Mouse (Mus musculus): ENCODE data around the gene Rrp1b. TPM values are rescaled to one million over a fixed set of nuclear protein-coding genes. Genes with fewer than 3 reads are reported as not detected.

Gene Rrp1b
- total and polyA plus RNA-seq, 3 experiments: 78.6 to 84.1 TPM; not detected in 1

DNA sequence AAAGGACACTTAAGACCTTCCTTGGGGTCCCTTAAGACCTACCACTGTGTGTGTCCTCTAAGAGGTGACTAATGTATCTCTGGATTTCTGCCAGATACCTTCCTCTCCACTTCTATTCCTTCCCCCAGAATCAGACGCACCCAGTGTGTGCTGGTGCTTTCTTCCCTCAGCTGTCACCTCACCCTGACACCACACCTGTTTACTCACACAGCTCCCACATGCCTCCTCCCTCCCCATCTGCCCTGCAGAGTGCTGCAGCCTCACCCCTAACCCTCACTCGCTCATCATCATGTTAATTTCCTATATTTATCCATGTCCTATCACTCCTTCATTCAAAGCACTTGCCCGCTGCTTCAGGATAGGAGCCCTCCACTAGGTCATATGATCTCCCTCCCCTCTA is 23.6 kb upstream of the Rrp1b start:
- peaks cover 0 to 3% of the 10 kb centered on the region in 2 experiments for H3K27me3 ChIP-seq (ENCODE audit: control insufficient read depth in 1 of 2, insufficient read depth in 2 of 2, low read length in 2 of 2)
- no peaks in the 10 kb centered on the region for H3K9me3 ChIP-seq (replicated peaks; ENCODE audit: insufficient read depth, low read length)
- H3K4me3 ChIP-seq (ENCODE audit: control insufficient read depth in 1 of 2, insufficient read depth in 1 of 2, low read depth in 2 of 2, low read length in 2 of 2): no peak overlapping the region
- no peak overlapping the region for H3K9ac ChIP-seq (ENCODE audit: control insufficient read depth, low read depth, low read length, poor library complexity, severe bottlenecking)
- TF ChIP-seq ZMIZ1 (IDR thresholded peaks at IDR 0.05; ENCODE audit: low read depth, low read length): no peak
- TF ChIP-seq ZC3H11A (IDR thresholded peaks at IDR 0.05; ENCODE audit: low read depth, low read length): no peak
- no peak for TF ChIP-seq USF1 (IDR thresholded peaks at IDR 0.05; ENCODE audit: low read depth, low read length)
- TF ChIP-seq POLR2AphosphoS5 (IDR thresholded peaks at IDR 0.05; ENCODE audit: borderline replicate concordance, low read depth, low read length): no peak
- no peak for TF ChIP-seq SMC3 (IDR thresholded peaks at IDR 0.05; ENCODE audit: low read depth, low read length)
- H3K27ac ChIP-seq (ENCODE audit: control insufficient read depth, low read depth, low read length): no peak overlapping the region
- no peaks in the 10 kb centered on the region for H3K79me2 ChIP-seq (ENCODE audit: control insufficient read depth, insufficient read depth, low read length, poor library complexity)
- H3K4me1 ChIP-seq (ENCODE audit: control insufficient read depth in 1 of 2, insufficient read depth in 2 of 2, low read length in 2 of 2): no peaks in the 10 kb centered on the region
- no peak for DNase-seq (ENCODE audit: low read depth, low spot score)
- H3K36me3 ChIP-seq (ENCODE audit: control insufficient read depth in 1 of 2, insufficient read depth in 2 of 2, low read length in 2 of 2): no peaks in the 10 kb centered on the region

DNA sequence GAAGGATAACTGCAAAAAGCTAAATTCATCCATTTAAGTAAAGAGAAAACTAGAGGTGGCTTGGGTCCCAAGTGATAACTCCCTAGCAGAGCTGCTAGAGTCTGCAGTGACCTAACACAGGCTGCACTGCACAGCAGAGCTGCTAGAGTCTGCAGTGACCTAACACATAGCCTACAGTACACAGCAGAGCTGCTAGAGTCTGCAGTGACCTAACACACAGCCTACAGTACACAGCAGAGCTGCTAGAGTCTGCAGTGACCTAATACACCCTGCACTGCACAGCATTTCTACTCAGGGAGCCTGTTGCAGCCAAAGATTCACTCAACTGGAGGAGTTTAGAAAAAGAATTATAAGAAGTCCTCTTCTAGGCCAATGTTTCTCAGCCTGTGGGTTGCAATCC is 22.2 kb upstream of the Rrp1b start:
- H3K9ac ChIP-seq (ENCODE audit: control insufficient read depth, low read depth, low read length, poor library complexity, severe bottlenecking): no peak overlapping the region
- H3K4me3 ChIP-seq (ENCODE audit: control insufficient read depth in 1 of 2, insufficient read depth in 1 of 2, low read depth in 2 of 2, low read length in 2 of 2): no peak overlapping the region
- H3K79me2 ChIP-seq (ENCODE audit: control insufficient read depth, insufficient read depth, low read length, poor library complexity): no peaks in the 10 kb centered on the region
- peaks cover 5 to 6% of the 10 kb centered on the region in 2 experiments for H3K27me3 ChIP-seq (ENCODE audit: control insufficient read depth in 1 of 2, insufficient read depth in 2 of 2, low read length in 2 of 2)
- TF ChIP-seq KAT2A (conservative IDR thresholded peaks at IDR 0.05; ENCODE audit: low read depth, low read length) (no peak), POLR2AphosphoS2 (IDR thresholded peaks at IDR 0.05; ENCODE audit: low read length) (no peak), USF1 (IDR thresholded peaks at IDR 0.05; ENCODE audit: low read depth, low read length) (no peak)
- no peaks in the 10 kb centered on the region for H3K36me3 ChIP-seq (ENCODE audit: control insufficient read depth in 1 of 2, insufficient read depth in 2 of 2, low read length in 2 of 2)
- H3K4me1 ChIP-seq (ENCODE audit: control insufficient read depth in 1 of 2, insufficient read depth in 2 of 2, low read length in 2 of 2): no peaks in the 10 kb centered on the region
- no peak overlapping the region for H3K27ac ChIP-seq (ENCODE audit: control insufficient read depth, low read depth, low read length)
- no peak for DNase-seq (ENCODE audit: low read depth, low spot score)
- H3K9me3 ChIP-seq (replicated peaks; ENCODE audit: insufficient read depth, low read length): no peaks in the 10 kb centered on the region

DNA sequence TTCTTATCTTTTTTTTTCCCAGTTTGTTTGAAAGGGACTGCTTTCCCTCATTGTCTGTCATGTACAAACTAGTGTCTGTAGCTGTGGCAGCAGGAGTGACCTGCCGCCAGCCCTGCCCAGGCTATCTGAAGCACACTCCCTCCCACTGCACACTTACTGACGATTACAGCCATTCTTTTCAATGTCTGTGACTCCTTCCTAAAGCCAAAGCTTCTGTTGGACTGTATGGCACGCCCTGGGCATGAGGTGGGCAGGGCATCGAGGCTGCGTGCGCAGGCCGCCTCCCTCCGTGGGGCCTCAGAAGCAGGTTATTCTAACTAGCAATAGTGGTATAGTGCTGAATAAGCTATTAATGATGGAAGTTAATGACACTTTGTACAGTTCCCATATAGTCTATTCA is 19.4 kb upstream of the Rrp1b start:
- Histone ChIP-seq H3K4me1 (ENCODE audit: control insufficient read depth in 1 of 2, insufficient read depth in 2 of 2, low read length in 2 of 2) (no peaks in the 10 kb centered on the region), H3K27ac (ENCODE audit: control insufficient read depth, low read depth, low read length) (no peak overlapping the region), H3K9me3 (replicated peaks; ENCODE audit: insufficient read depth, low read length) (no peaks in the 10 kb centered on the region), H3K4me3 (ENCODE audit: control insufficient read depth in 1 of 2, insufficient read depth in 1 of 2, low read depth in 2 of 2, low read length in 2 of 2) (no peak overlapping the region), H3K36me3 (ENCODE audit: control insufficient read depth in 1 of 2, insufficient read depth in 2 of 2, low read length in 2 of 2) (no peaks in the 10 kb centered on the region), H3K79me2 (ENCODE audit: control insufficient read depth, insufficient read depth, low read length, poor library complexity) (no peaks in the 10 kb centered on the region), H3K9ac (ENCODE audit: control insufficient read depth, low read depth, low read length, poor library complexity, severe bottlenecking) (no peak overlapping the region), H3K27me3 (ENCODE audit: control insufficient read depth in 1 of 2, insufficient read depth in 2 of 2, low read length in 2 of 2) (peaks cover 7 to 16% of the 10 kb centered on the region in 2 experiments)
- DNase-seq (ENCODE audit: low read depth, low spot score): no peak
- no peak for TF ChIP-seq ZKSCAN1 (IDR thresholded peaks at IDR 0.05; ENCODE audit: low read depth, low read length)
- TF ChIP-seq ZC3H11A (IDR thresholded peaks at IDR 0.05; ENCODE audit: low read depth, low read length): no peak
- no peak for TF ChIP-seq POLR2AphosphoS2 (IDR thresholded peaks at IDR 0.05; ENCODE audit: low read length)
- no peak for TF ChIP-seq RCOR1 (IDR thresholded peaks at IDR 0.05; ENCODE audit: low read depth, low read length)
